Mouse (Mus musculus) forebrain, embryonic 15.5 days (tissue): ENCODE measurements around the gene Olfr1180. TPM values are rescaled to one million over a fixed set of nuclear protein-coding genes. Genes with fewer than 3 reads are reported as not detected.
"Not testable (repeated sequence)": the region's sequence is repeated elsewhere in the genome, so short reads cannot be mapped to it uniquely, and the experiment has no call there.

Source experiments
- ATAC-seq: fragments of 200-750 bp; cut with Nextera tagmentation; replicated peaks from 2 replicates; pipeline ENCODE4 v1.8.0; 2017; ENCODE audit warnings: mild to moderate bottlenecking, moderate TSS enrichment, moderate library complexity
- H3K27ac ChIP-seq: fragments of 300-500 bp; sonication (generic); replicated peaks from 2 replicates; pipeline ENCODE4 v1.5.1; 2015; ENCODE audit warnings: mild to moderate bottlenecking, inconsistent platforms
- H3K27me3 ChIP-seq: fragments of 300-500 bp; sonication (generic); 2 replicates; pipeline ENCODE4 v1.6.1; 2015; ENCODE audit warnings: inconsistent platforms
- H3K36me3 ChIP-seq: fragments of 300-500 bp; sonication (generic); 2 replicates; pipeline ENCODE4 v1.6.1; 2015; ENCODE audit warnings: mild to moderate bottlenecking, inconsistent platforms
- H3K4me1 ChIP-seq: fragments of 300-500 bp; sonication (generic); 2 replicates; pipeline ENCODE4 v1.6.1; 2015; ENCODE audit warnings: inconsistent platforms
- H3K4me2 ChIP-seq: fragments of 300-500 bp; sonication (generic); replicated peaks from 2 replicates; pipeline ENCODE4 v1.6.1; 2015; ENCODE audit warnings: mild to moderate bottlenecking, inconsistent platforms
- H3K4me3 ChIP-seq: fragments of 300-500 bp; sonication (generic); 2 replicates; pipeline ENCODE4 v1.5.1; 2015; ENCODE audit warnings: mild to moderate bottlenecking, inconsistent platforms
- H3K9ac ChIP-seq: fragments of 300-500 bp; sonication (generic); replicated peaks from 2 replicates; pipeline ENCODE4 v1.6.1; 2015; ENCODE audit warnings: mild to moderate bottlenecking, inconsistent platforms
- H3K9me3 ChIP-seq: fragments of 300-500 bp; sonication (generic); 2 replicates; pipeline ENCODE4 v1.6.1; 2016; ENCODE audit warnings: inconsistent platforms
- WGBS: fragments of 180-500 bp; shearing (Covaris S2); methylation state at CpG from one replicate; pipeline ENCODE4 v1.1.7; 2015; ENCODE audit warnings: mixed read lengths; 5-methylcytosine and 5-hydroxymethylcytosine counted together
- polyA plus RNA-seq: library from polyadenylated mRNA; unstranded; fragments of >200 nt; fragmentation: Nextera tagmentation; extraction: Ambion mirVana; gene quantifications from 2 replicates; pipeline ENCODE4 v1.2.1, GENCODE M21; 2015

The Olfr1180 gene
- not detected in 2 replicates for polyA plus RNA-seq

DNA sequence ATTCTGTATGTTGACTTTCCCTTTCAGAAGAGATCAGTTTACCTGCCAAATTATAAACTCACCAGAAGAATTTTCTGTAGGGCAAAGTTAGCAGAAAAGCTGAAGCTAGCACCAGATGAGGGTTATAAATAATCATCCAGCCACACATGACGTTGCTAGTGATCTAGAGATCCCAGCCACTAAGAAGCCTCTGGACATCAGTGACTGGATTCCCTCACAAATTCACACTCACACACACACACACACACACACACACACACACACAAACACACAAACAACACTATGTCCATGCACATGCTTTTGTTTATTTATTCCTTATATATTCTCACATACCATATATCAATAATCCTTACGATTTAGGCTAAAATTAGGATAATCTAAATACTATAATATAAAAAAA lies at the start of gene Olfr1180:
TSS of gene Olfr1180 (minus strand) at position 101 of the 400 bp plus-strand sequence.
- Histone ChIP-seq H3K9me3 (no peaks in the 10 kb centered on the region), H3K36me3 (no peaks in the 10 kb centered on the region), H3K27ac (no peak within 1 kb of the TSS), H3K4me2 (no peak within 1 kb of the TSS), H3K4me3 (no peak within 1 kb of the TSS), H3K27me3 (no peaks in the 10 kb centered on the region), H3K9ac (no peak within 1 kb of the TSS), H3K4me1 (no peaks in the 10 kb centered on the region)
- ATAC-seq: no peak
- WGBS: 83% methylated on average over 2 of the region's 2 CpGs

DNA sequence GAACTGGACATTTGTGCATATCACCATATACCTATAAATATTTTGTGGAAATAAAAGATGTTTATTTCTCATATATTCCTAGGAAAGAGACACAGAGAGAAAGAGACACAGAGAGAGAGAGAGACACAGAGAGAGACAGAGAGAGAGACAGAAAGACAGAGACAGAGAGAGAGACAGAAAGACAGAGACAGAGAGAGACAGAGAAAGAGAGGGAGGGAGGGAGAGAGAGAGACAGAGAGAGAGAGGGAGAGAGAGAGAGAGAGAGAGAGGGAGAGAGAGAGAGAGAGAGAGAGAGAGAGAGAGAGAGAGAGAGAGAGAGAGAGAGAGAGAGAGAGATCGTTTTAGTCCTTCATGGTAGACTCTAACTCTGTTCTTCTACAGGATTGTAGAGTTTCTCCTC lies 35.6 kb upstream of the Olfr1180 start, which contains the start of gene Olfr1183:
TSS of gene Olfr1183 (plus strand) at position 301 of the 400 bp plus-strand sequence.
- not testable (repeated sequence) for H3K4me1 ChIP-seq, H3K9me3 ChIP-seq, H3K4me3 ChIP-seq, H3K9ac ChIP-seq, H3K36me3 ChIP-seq, H3K27ac ChIP-seq, H3K27me3 ChIP-seq, ATAC-seq, H3K4me2 ChIP-seq
- WGBS: 71% methylated on average over 1 of the region's 1 CpGs

DNA sequence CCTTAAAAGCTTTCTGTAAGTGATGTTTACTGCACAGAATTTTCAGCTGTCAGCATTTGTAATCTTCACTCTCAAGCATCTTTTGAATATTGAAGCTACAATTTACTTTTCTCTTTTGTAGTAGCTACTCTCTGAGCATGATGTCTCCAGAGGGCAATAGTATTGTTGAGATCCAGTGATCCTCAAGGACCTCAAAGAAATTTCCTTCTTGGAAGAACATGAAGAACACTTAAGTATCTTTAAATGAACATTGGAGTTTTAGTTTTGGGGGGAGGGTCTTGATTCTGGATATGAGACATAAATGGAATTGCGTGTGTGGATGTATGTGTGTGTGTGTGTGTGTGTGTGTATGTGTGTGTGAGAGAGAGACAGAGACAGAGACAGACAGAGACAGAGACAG lies 30.1 kb upstream of the Olfr1180 start, which contains the start of gene Gm13757:
TSS of gene Gm13757 (minus strand) at position 101 of the 400 bp plus-strand sequence.
- Histone ChIP-seq H3K4me2 (no peak within 1 kb of the TSS), H3K4me1 (no peaks in the 10 kb centered on the region), H3K4me3 (no peak within 1 kb of the TSS), H3K27ac (no peak within 1 kb of the TSS), H3K36me3 (no peaks in the 10 kb centered on the region), H3K27me3 (no peaks in the 10 kb centered on the region), H3K9me3 (no peaks in the 10 kb centered on the region), H3K9ac (no peak within 1 kb of the TSS)
- 95% methylated on average over 1 of the region's 1 CpGs for WGBS
- no peak for ATAC-seq

DNA sequence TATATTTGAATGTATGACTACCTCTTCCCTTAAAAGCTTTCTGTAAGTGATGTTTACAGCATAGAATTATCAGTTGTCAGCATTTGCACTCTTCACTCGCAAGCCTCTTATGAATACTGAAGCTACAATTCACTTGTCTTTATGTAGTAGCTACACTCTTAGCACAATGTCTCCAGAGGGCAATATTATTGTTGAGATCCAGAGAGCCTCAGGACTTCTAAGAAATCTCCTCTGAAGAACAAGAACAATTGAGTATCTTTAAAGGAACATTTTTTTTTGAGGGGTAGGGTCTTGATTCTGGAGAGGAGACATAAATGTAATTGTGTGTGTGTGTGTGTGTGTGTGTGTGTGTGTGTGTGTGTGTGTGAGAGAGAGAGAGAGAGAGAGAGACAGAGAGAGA lies 7.1 kb upstream of the Olfr1180 start, which contains the start of gene Olfr1181:
TSS of gene Olfr1181 (minus strand) at position 101 of the 400 bp plus-strand sequence.
- H3K4me3 ChIP-seq: no peak within 1 kb of the TSS
- H3K27ac ChIP-seq: no peak within 1 kb of the TSS
- no peaks in the 10 kb centered on the region for H3K9me3 ChIP-seq
- no peak within 1 kb of the TSS for H3K4me2 ChIP-seq
- no peak within 1 kb of the TSS for H3K9ac ChIP-seq
- no peaks in the 10 kb centered on the region for H3K36me3 ChIP-seq
- H3K27me3 ChIP-seq: no peaks in the 10 kb centered on the region
- no peaks in the 10 kb centered on the region for H3K4me1 ChIP-seq
- WGBS: 91% methylated on average over 1 of the region's 1 CpGs
- no peak for ATAC-seq

DNA sequence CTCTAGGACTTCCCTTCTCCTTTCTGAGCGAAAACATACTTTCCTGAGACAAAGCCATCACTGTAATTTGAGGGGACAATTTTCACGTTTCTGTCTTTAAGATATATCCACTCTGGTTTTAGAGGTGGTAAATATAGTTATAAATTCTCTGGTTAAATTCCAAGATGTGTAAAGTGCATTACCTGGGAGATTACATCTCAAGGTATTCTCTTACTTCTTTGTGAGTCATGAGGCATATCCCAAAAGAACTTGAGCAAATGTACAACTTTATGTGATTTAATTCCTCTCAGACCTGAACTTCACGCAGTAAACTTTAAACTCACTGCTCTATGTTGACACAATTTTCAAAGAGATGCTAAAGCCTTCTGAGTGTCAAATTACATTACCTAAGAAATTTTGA lies 12.6 kb downstream of the Olfr1180 start, which contains the start of gene Olfr1179:
TSS of gene Olfr1179 (minus strand) at position 101 of the 400 bp plus-strand sequence.
- Histone ChIP-seq H3K9me3 (no peaks in the 10 kb centered on the region), H3K9ac (no peak within 1 kb of the TSS), H3K4me2 (no peak within 1 kb of the TSS), H3K4me3 (no peak within 1 kb of the TSS), H3K27ac (no peak within 1 kb of the TSS), H3K36me3 (no peaks in the 10 kb centered on the region), H3K4me1 (no peaks in the 10 kb centered on the region), H3K27me3 (no peaks in the 10 kb centered on the region)
- WGBS: 84% methylated on average over 3 of the region's 3 CpGs
- no peak for ATAC-seq

DNA sequence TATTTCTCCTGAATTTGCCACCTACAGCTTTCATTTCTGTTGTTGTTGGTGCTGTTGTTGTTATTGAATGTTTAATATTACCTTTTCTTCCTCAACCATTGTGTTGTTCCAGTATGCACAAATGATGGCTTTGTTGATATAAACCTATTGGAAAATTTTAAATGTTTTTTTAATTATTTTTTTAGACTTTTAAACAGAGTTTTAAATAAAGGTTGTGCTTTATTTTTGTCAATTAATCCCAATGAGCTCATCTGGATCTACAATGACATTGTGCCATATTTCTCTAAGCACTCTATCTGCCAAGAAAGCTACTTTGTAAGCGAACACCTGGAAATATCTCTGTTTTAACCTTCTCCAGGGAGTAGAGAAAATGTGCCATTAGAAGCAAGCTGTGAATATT lies 32.2 kb downstream of the Olfr1180 start, which contains the start of gene Olfr1178:
TSS of gene Olfr1178 (plus strand) at position 301 of the 400 bp plus-strand sequence.
- H3K4me3 ChIP-seq: no peak within 1 kb of the TSS
- no peak within 1 kb of the TSS for H3K4me2 ChIP-seq
- no peak within 1 kb of the TSS for H3K27ac ChIP-seq
- 100% methylated on average over 1 of the region's 1 CpGs for WGBS
- no peaks in the 10 kb centered on the region for H3K27me3 ChIP-seq
- H3K9ac ChIP-seq: no peak within 1 kb of the TSS
- no peak for ATAC-seq
- H3K9me3 ChIP-seq: no peaks in the 10 kb centered on the region
- no peaks in the 10 kb centered on the region for H3K36me3 ChIP-seq
- H3K4me1 ChIP-seq: no peaks in the 10 kb centered on the region

Other genes starting within 250 kb of the Olfr1180 start
- gene Olfr1168, start 237.3 kb downstream of the Olfr1180 start, polyA plus RNA-seq: not detected in 2 replicates
- gene Olfr1170, start 190.8 kb downstream of the Olfr1180 start, polyA plus RNA-seq: not detected in 2 replicates
- not detected in 2 replicates for gene Olfr1173, start 139.3 kb downstream of the Olfr1180 start, polyA plus RNA-seq
- gene Olfr1174-ps, start 104.0 kb downstream of the Olfr1180 start, polyA plus RNA-seq: not detected in 2 replicates
- not detected in 2 replicates for gene Olfr1175-ps, start 91.9 kb downstream of the Olfr1180 start, polyA plus RNA-seq
- gene Olfr1176, start 82.4 kb downstream of the Olfr1180 start, polyA plus RNA-seq: not detected in 2 replicates
- not detected in 2 replicates for gene Olfr1177-ps, start 72.7 kb downstream of the Olfr1180 start, polyA plus RNA-seq
- not detected in 2 replicates for gene Olfr1178, start 32.1 kb downstream of the Olfr1180 start, polyA plus RNA-seq
- gene Olfr1179, start 12.7 kb downstream of the Olfr1180 start, polyA plus RNA-seq: not detected in 2 replicates
- not detected in 2 replicates for gene Olfr1181, start 7.0 kb upstream of the Olfr1180 start, polyA plus RNA-seq
- not detected in 2 replicates for gene Gm13757, start 30.0 kb upstream of the Olfr1180 start, polyA plus RNA-seq
- not detected in 2 replicates for gene Olfr1183, start 35.7 kb upstream of the Olfr1180 start, polyA plus RNA-seq
- not detected in 2 replicates for gene Olfr1184, start 64.4 kb upstream of the Olfr1180 start, polyA plus RNA-seq
- gene Olfr1185-ps1, start 74.2 kb upstream of the Olfr1180 start, polyA plus RNA-seq: not detected in 2 replicates
- gene Olfr1186, start 99.4 kb upstream of the Olfr1180 start, polyA plus RNA-seq: not detected in 2 replicates
- gene Olfr1188, start 137.8 kb upstream of the Olfr1180 start, polyA plus RNA-seq: not detected in 2 replicates
- gene Olfr1189, start 167.3 kb upstream of the Olfr1180 start, polyA plus RNA-seq: not detected in 2 replicates
- not detected in 2 replicates for gene Olfr1191-ps1, start 221.4 kb upstream of the Olfr1180 start, polyA plus RNA-seq
- not detected in 2 replicates for gene Olfr1192-ps1, start 229.4 kb upstream of the Olfr1180 start, polyA plus RNA-seq